Mouse (Mus musculus): ENCODE results near the gene Tcp11l2. TPM values are rescaled to one million over a fixed set of nuclear protein-coding genes. Genes with fewer than 3 reads are reported as not detected.

Tcp11l2 gene
- polyA plus RNA-seq, 1 experiment from 2014 or later = 36.2 TPM

DNA sequence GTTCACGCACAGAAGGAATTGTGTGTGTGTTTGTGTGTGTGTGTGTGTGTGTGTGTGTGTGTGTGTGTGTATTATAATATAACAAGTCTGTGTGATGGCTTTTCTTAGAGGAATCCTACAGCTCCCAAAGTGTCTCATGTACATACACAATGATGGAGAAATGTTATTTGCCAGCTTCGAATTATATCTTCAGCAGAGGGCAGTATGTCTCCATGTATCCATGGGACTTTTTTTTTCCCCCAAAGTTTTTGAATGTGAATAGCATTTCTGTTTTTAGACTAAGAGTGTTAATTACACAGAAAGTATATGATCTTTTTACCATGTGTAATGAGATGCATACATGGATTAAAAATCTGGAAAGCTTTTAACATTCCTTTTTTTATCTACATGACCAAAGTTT is 65.2 kb downstream of the Tcp11l2 start:
- WGBS = 76% methylated on average over 2 of the region's 2 CpGs
- H3K27ac ChIP-seq (replicated peaks in 1 of 2; ENCODE audit: control insufficient read depth in 1 of 2, insufficient read depth in 1 of 2, low read depth in 2 of 2, low read length in 2 of 2) = no peak overlapping the region
- no peak overlapping the region for H3K4me3 ChIP-seq (ENCODE audit: control insufficient read depth in 1 of 2, insufficient read depth in 1 of 2, low read depth in 1 of 2, low read length in 2 of 2)
- H3K36me3 ChIP-seq (ENCODE audit: control insufficient read depth, insufficient read depth, low read length) = peaks cover 48% of the 10 kb centered on the region
- H3K27me3 ChIP-seq (ENCODE audit: control insufficient read depth, insufficient read depth, low read length) = no peaks in the 10 kb centered on the region
- H3K4me1 ChIP-seq (ENCODE audit: control insufficient read depth in 2 of 2, insufficient read depth in 2 of 2, low read length in 2 of 2) = no peaks in the 10 kb centered on the region
- ATAC-seq (ENCODE audit: insufficient number of reproducible peaks, insufficient read depth, low FRiP score, low read depth) = no peak
- H3K4me2 ChIP-seq (ENCODE audit: low read length) = no peak overlapping the region
- H3K9ac ChIP-seq (ENCODE audit: low read length) = no peak overlapping the region
- H3K9me3 ChIP-seq (ENCODE audit: control insufficient read depth, low read length) = no peaks in the 10 kb centered on the region

DNA sequence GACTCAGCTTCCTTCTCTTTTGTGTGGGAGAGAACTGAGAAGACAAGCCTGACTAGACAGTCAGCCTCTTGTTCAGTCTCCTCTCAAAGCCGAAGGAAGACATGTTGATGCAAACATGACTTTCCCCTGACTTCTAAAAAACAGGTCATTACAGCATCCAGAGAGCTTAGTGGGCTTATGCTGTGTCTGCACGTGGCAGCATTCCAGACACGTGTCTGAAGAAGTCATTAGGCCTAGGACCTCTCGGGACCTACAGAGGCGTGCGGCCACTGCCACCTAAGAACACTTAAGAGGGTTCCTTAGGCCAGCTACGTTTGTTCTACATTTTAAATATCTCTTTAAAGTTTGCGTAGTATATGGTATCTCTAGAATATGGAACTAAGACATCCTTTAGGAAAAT is 69.5 kb downstream of the Tcp11l2 start:
- Histone ChIP-seq H3K4me2 (ENCODE audit: low read length) (no peak overlapping the region), H3K9me3 (ENCODE audit: control insufficient read depth, low read length) (no peaks in the 10 kb centered on the region), H3K4me1 (ENCODE audit: control insufficient read depth in 2 of 2, insufficient read depth in 2 of 2, low read length in 2 of 2) (no peaks in the 10 kb centered on the region), H3K27ac (replicated peaks in 1 of 2; ENCODE audit: control insufficient read depth in 1 of 2, insufficient read depth in 1 of 2, low read depth in 2 of 2, low read length in 2 of 2) (no peak overlapping the region), H3K36me3 (ENCODE audit: control insufficient read depth, insufficient read depth, low read length) (peaks cover 36% of the 10 kb centered on the region), H3K27me3 (ENCODE audit: control insufficient read depth, insufficient read depth, low read length) (no peaks in the 10 kb centered on the region), H3K4me3 (ENCODE audit: control insufficient read depth in 1 of 2, insufficient read depth in 1 of 2, low read depth in 1 of 2, low read length in 2 of 2) (no peak overlapping the region), H3K9ac (ENCODE audit: low read length) (no peak overlapping the region)
- no peak for ATAC-seq (ENCODE audit: insufficient number of reproducible peaks, insufficient read depth, low FRiP score, low read depth)
- 83% methylated on average over 8 of the region's 8 CpGs for WGBS

- Histone ChIP-seq H3K27ac (replicated peaks in 1 of 2; ENCODE audit: control insufficient read depth in 1 of 2, insufficient read depth in 1 of 2, low read depth in 2 of 2, low read length in 2 of 2) (no peak overlapping the region), H3K9me3 (ENCODE audit: control insufficient read depth, low read length) (no peaks in the 10 kb centered on the region), H3K36me3 (ENCODE audit: control insufficient read depth, insufficient read depth, low read length) (peaks cover 36% of the 10 kb centered on the region), H3K4me1 (ENCODE audit: control insufficient read depth in 2 of 2, insufficient read depth in 2 of 2, low read length in 2 of 2) (no peaks in the 10 kb centered on the region), H3K27me3 (ENCODE audit: control insufficient read depth, insufficient read depth, low read length) (no peaks in the 10 kb centered on the region), H3K4me2 (ENCODE audit: low read length) (no peak overlapping the region), H3K9ac (ENCODE audit: low read length) (no peak overlapping the region), H3K4me3 (ENCODE audit: control insufficient read depth in 1 of 2, insufficient read depth in 1 of 2, low read depth in 1 of 2, low read length in 2 of 2) (no peak overlapping the region)
- WGBS = 86% methylated on average over 12 of the region's 12 CpGs
- ATAC-seq (ENCODE audit: insufficient number of reproducible peaks, insufficient read depth, low FRiP score, low read depth) = no peak
Observed at GRCm38 (mm10) chr10:84646506-84647102, 70.2 kb downstream of the Tcp11l2 start.

GRCm38 (mm10) chr10:84647264-84647663 is 70.8 kb downstream of the Tcp11l2 start:
- Histone ChIP-seq H3K4me2 (ENCODE audit: low read length) (no peak overlapping the region), H3K4me3 (ENCODE audit: control insufficient read depth in 1 of 2, insufficient read depth in 1 of 2, low read depth in 1 of 2, low read length in 2 of 2) (no peak overlapping the region), H3K36me3 (ENCODE audit: control insufficient read depth, insufficient read depth, low read length) (peaks cover 37% of the 10 kb centered on the region), H3K27ac (replicated peaks in 1 of 2; ENCODE audit: control insufficient read depth in 1 of 2, insufficient read depth in 1 of 2, low read depth in 2 of 2, low read length in 2 of 2) (no peak overlapping the region), H3K9ac (ENCODE audit: low read length) (no peak overlapping the region), H3K9me3 (ENCODE audit: control insufficient read depth, low read length) (no peaks in the 10 kb centered on the region), H3K4me1 (ENCODE audit: control insufficient read depth in 2 of 2, insufficient read depth in 2 of 2, low read length in 2 of 2) (no peaks in the 10 kb centered on the region), H3K27me3 (ENCODE audit: control insufficient read depth, insufficient read depth, low read length) (no peaks in the 10 kb centered on the region)
- ATAC-seq (ENCODE audit: insufficient number of reproducible peaks, insufficient read depth, low FRiP score, low read depth) = no peak
- 81% methylated on average over 5 of the region's 5 CpGs for WGBS

GRCm38 (mm10) chr10:84648911-84649310 is 72.5 kb downstream of the Tcp11l2 start:
- H3K27me3 ChIP-seq (ENCODE audit: control insufficient read depth, insufficient read depth, low read length) = no peaks in the 10 kb centered on the region
- no peaks in the 10 kb centered on the region for H3K9me3 ChIP-seq (ENCODE audit: control insufficient read depth, low read length)
- H3K4me1 ChIP-seq (ENCODE audit: control insufficient read depth in 2 of 2, insufficient read depth in 2 of 2, low read length in 2 of 2) = no peaks in the 10 kb centered on the region
- no peak overlapping the region for H3K4me2 ChIP-seq (ENCODE audit: low read length)
- peaks cover 45% of the 10 kb centered on the region for H3K36me3 ChIP-seq (ENCODE audit: control insufficient read depth, insufficient read depth, low read length)
- H3K4me3 ChIP-seq (ENCODE audit: control insufficient read depth in 1 of 2, insufficient read depth in 1 of 2, low read depth in 1 of 2, low read length in 2 of 2) = no peak overlapping the region
- no peak overlapping the region for H3K27ac ChIP-seq (replicated peaks in 1 of 2; ENCODE audit: control insufficient read depth in 1 of 2, insufficient read depth in 1 of 2, low read depth in 2 of 2, low read length in 2 of 2)
- H3K9ac ChIP-seq (ENCODE audit: low read length) = no peak overlapping the region
- 77% methylated on average over 4 of the region's 4 CpGs for WGBS
- no peak for ATAC-seq (ENCODE audit: insufficient number of reproducible peaks, insufficient read depth, low FRiP score, low read depth)

DNA sequence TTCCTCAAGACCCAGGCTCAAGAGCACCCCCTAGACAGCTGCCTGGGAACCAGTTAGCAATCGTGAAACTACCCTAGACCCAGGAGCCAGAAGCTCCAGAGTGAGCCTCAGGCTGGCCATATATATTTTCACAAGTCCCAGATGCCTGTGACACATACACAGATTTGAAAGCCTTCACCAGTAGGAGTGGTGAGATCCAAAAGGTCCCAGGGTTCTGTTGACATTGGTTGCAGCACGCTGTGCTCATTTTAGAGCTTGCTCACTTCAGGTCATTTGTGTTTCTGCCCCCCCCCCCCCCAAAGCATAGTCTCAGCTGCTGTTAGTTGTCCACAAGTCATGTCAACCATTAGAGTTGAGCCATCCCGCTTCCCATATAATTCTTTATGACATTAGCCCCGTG is 77.6 kb downstream of the Tcp11l2 start:
- Histone ChIP-seq H3K27me3 (ENCODE audit: control insufficient read depth, insufficient read depth, low read length) (no peaks in the 10 kb centered on the region), H3K4me2 (ENCODE audit: low read length) (no peak overlapping the region), H3K36me3 (ENCODE audit: control insufficient read depth, insufficient read depth, low read length) (peaks cover 27% of the 10 kb centered on the region), H3K9ac (ENCODE audit: low read length) (no peak overlapping the region), H3K27ac (replicated peaks in 1 of 2; ENCODE audit: control insufficient read depth in 1 of 2, insufficient read depth in 1 of 2, low read depth in 2 of 2, low read length in 2 of 2) (no peak overlapping the region), H3K9me3 (ENCODE audit: control insufficient read depth, low read length) (no peaks in the 10 kb centered on the region), H3K4me1 (ENCODE audit: control insufficient read depth in 2 of 2, insufficient read depth in 2 of 2, low read length in 2 of 2) (peaks cover 0 to 9% of the 10 kb centered on the region in 2 experiments; a peak in 1 of 4 replicates), H3K4me3 (ENCODE audit: control insufficient read depth in 1 of 2, insufficient read depth in 1 of 2, low read depth in 1 of 2, low read length in 2 of 2) (no peak overlapping the region)
- no peak for ATAC-seq (ENCODE audit: insufficient number of reproducible peaks, insufficient read depth, low FRiP score, low read depth)
- 87% methylated on average over 4 of the region's 4 CpGs for WGBS

- H3K4me2 ChIP-seq (ENCODE audit: low read length) = no peak overlapping the region
- no peak for ATAC-seq (ENCODE audit: insufficient number of reproducible peaks, insufficient read depth, low FRiP score, low read depth)
- peaks cover 0 to 9% of the 10 kb centered on the region in 2 experiments; a peak in 1 of 4 replicates for H3K4me1 ChIP-seq (ENCODE audit: control insufficient read depth in 2 of 2, insufficient read depth in 2 of 2, low read length in 2 of 2)
- peaks cover 22% of the 10 kb centered on the region for H3K36me3 ChIP-seq (ENCODE audit: control insufficient read depth, insufficient read depth, low read length)
- H3K27me3 ChIP-seq (ENCODE audit: control insufficient read depth, insufficient read depth, low read length) = no peaks in the 10 kb centered on the region
- no peak overlapping the region for H3K27ac ChIP-seq (replicated peaks in 1 of 2; ENCODE audit: control insufficient read depth in 1 of 2, insufficient read depth in 1 of 2, low read depth in 2 of 2, low read length in 2 of 2)
- no peak overlapping the region for H3K9ac ChIP-seq (ENCODE audit: low read length)
- no peak overlapping the region for H3K4me3 ChIP-seq (ENCODE audit: control insufficient read depth in 1 of 2, insufficient read depth in 1 of 2, low read depth in 1 of 2, low read length in 2 of 2)
- H3K9me3 ChIP-seq (ENCODE audit: control insufficient read depth, low read length) = no peaks in the 10 kb centered on the region
- 84% methylated on average over 4 of the region's 4 CpGs for WGBS
Observed at GRCm38 (mm10) chr10:84654731-84655130, 78.3 kb downstream of the Tcp11l2 start.

DNA sequence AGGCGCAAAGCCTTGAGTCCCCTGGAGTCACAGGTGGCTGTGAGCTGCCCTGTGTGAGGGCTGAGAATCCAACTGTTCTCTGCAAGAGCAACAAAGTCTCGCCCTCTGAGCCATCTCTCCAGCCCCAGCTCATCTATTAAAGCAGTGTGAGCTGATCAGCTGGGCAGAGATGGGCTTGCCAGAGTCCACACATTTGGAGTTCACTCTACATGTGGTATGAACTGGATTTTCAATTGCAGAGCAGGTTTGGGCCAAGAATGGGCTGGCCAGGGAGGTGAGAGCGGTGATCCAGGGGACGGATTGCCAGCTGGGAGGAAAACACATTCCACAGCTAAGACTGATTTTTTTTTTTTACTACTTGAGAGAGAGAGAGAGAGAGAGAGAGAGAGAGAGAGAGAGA is 80.2 kb downstream of the Tcp11l2 start:
- Histone ChIP-seq H3K4me3 (ENCODE audit: control insufficient read depth in 1 of 2, insufficient read depth in 1 of 2, low read depth in 1 of 2, low read length in 2 of 2) (no peak overlapping the region), H3K4me1 (ENCODE audit: control insufficient read depth in 2 of 2, insufficient read depth in 2 of 2, low read length in 2 of 2) (peaks cover 0 to 9% of the 10 kb centered on the region in 2 experiments; a peak in 1 of 4 replicates), H3K27ac (replicated peaks in 1 of 2; ENCODE audit: control insufficient read depth in 1 of 2, insufficient read depth in 1 of 2, low read depth in 2 of 2, low read length in 2 of 2) (no peak overlapping the region), H3K9ac (ENCODE audit: low read length) (no peak overlapping the region), H3K27me3 (ENCODE audit: control insufficient read depth, insufficient read depth, low read length) (no peaks in the 10 kb centered on the region), H3K36me3 (ENCODE audit: control insufficient read depth, insufficient read depth, low read length) (peaks cover 18% of the 10 kb centered on the region), H3K9me3 (ENCODE audit: control insufficient read depth, low read length) (no peaks in the 10 kb centered on the region), H3K4me2 (ENCODE audit: low read length) (no peak overlapping the region)
- WGBS = 80% methylated on average over 4 of the region's 4 CpGs
- ATAC-seq (ENCODE audit: insufficient number of reproducible peaks, insufficient read depth, low FRiP score, low read depth) = no peak
